Mouse (Mus musculus) liver (tissue): ENCODE measurements around the gene Krt25.

Experiments
- DNase-seq: peaks from one replicate; pipeline ENCODE4 v3.0.0-alpha.2; 2020; ENCODE audit warnings: mixed read lengths

The Krt25 gene

GRCm38 (mm10) chr11:99322851-99323250 lies at the start of gene Krt25:
Gene Krt25, minus strand, starts transcription at chr11:99322951.
- DNase-seq: no peak

- DNase-seq: no peak
These were observed 47.2 kb upstream of the Krt25 start for GRCm38 (mm10) chr11:99369853-99370451.

GRCm38 (mm10) chr11:99369229-99369628 lies 46.5 kb upstream of the Krt25 start:
- no peak for DNase-seq

- DNase-seq: no peak
These were observed 44.0 kb upstream of the Krt25 start for GRCm38 (mm10) chr11:99366791-99367190.

GRCm38 (mm10) chr11:99364412-99364811 lies 41.7 kb upstream of the Krt25 start:
- no peak for DNase-seq

- DNase-seq: no peak
These were observed 38.7 kb upstream of the Krt25 start for GRCm38 (mm10) chr11:99361423-99361822.

GRCm38 (mm10) chr11:99351004-99351403 lies 28.3 kb upstream of the Krt25 start, which contains the start of gene Krt27:
Gene Krt27, minus strand, starts transcription at chr11:99351104.
- DNase-seq: no peak

- DNase-seq: no peak
These were observed 16.6 kb upstream of the Krt25 start for GRCm38 (mm10) chr11:99339299-99339847.

- DNase-seq: no peak
These were observed 15.1 kb upstream of the Krt25 start, which contains the start of gene Krt26 for GRCm38 (mm10) chr11:99337866-99338265. Gene Krt26, minus strand, starts transcription at chr11:99337966.

GRCm38 (mm10) chr11:99333426-99333825 lies 10.7 kb upstream of the Krt25 start:
- no peak for DNase-seq

GRCm38 (mm10) chr11:99329655-99330054 lies 6.9 kb upstream of the Krt25 start:
- DNase-seq: no peak

GRCm38 (mm10) chr11:99321094-99321493 lies 1.7 kb downstream of the Krt25 start:
- no peak for DNase-seq

- DNase-seq: no peak
These were observed 3.6 kb downstream of the Krt25 start for GRCm38 (mm10) chr11:99319127-99319526.

- no peak for DNase-seq
These were observed 6.2 kb downstream of the Krt25 start for GRCm38 (mm10) chr11:99316543-99316942.

- DNase-seq: no peak
These were observed 8.2 kb downstream of the Krt25 start for GRCm38 (mm10) chr11:99314594-99314993.

- no peak for DNase-seq
These were observed 11.9 kb downstream of the Krt25 start for GRCm38 (mm10) chr11:99310882-99311281.

- DNase-seq: peak; percentile 60
These were observed 15.2 kb downstream of the Krt25 start for GRCm38 (mm10) chr11:99307579-99307978.

GRCm38 (mm10) chr11:99295039-99295438 lies 27.7 kb downstream of the Krt25 start:
- no peak for DNase-seq

- peak; percentile 12 for DNase-seq
These were observed 29.9 kb downstream of the Krt25 start for GRCm38 (mm10) chr11:99292846-99293245.

GRCm38 (mm10) chr11:99284833-99285312 lies 37.9 kb downstream of the Krt25 start, which contains the start of gene Krt24:
Gene Krt24, minus strand, starts transcription at chr11:99285262.
- no peak for DNase-seq

- no peak for DNase-seq
These were observed 38.7 kb downstream of the Krt25 start for GRCm38 (mm10) chr11:99284011-99284410.

GRCm38 (mm10) chr11:99283334-99283733 lies 39.4 kb downstream of the Krt25 start:
- no peak for DNase-seq

- DNase-seq: no peak
These were observed 41.6 kb downstream of the Krt25 start for GRCm38 (mm10) chr11:99281116-99281515.

GRCm38 (mm10) chr11:99279986-99280385 lies 42.8 kb downstream of the Krt25 start:
- no peak for DNase-seq

- no peak for DNase-seq
These were observed 46.0 kb downstream of the Krt25 start for GRCm38 (mm10) chr11:99276786-99277185.
